Mouse (Mus musculus) limb, embryonic 13.5 days (tissue): Measurements from ENCODE around the gene Gm5965. TPM values are rescaled to one million over a fixed set of nuclear protein-coding genes. Genes with fewer than 3 reads are reported as not detected.
"Not testable (repeated sequence)": the region's sequence is repeated elsewhere in the genome, so short reads cannot be mapped to it uniquely, and the experiment has no call there.

Experiments
- ATAC-seq: fragments of 200-750 bp; cut with Nextera tagmentation; 2 replicates; pipeline ENCODE4 v1.8.0; 2017; ENCODE audit warnings: low read depth, moderate number of reproducible peaks, moderate TSS enrichment; ENCODE audit not compliant: low FRiP score
- H3K27ac ChIP-seq: fragments of 300-500 bp; sonication (generic); 2 replicates; pipeline ENCODE4 v1.5.1; 2015; ENCODE audit warnings: inconsistent platforms, mild to moderate bottlenecking, moderate library complexity
- H3K27me3 ChIP-seq: fragments of 300-500 bp; sonication (generic); 2 replicates; pipeline ENCODE4 v1.6.1; 2015; ENCODE audit warnings: mild to moderate bottlenecking, inconsistent platforms
- H3K36me3 ChIP-seq: fragments of 300-500 bp; sonication (generic); 2 replicates; pipeline ENCODE4 v1.6.1; 2015; ENCODE audit warnings: inconsistent platforms, mild to moderate bottlenecking, moderate library complexity
- H3K4me1 ChIP-seq: fragments of 300-500 bp; sonication (generic); 2 replicates; pipeline ENCODE4 v1.6.1; 2015; ENCODE audit warnings: inconsistent platforms
- H3K4me2 ChIP-seq: fragments of 300-500 bp; sonication (generic); replicated peaks from 2 replicates; pipeline ENCODE4 v1.6.1; 2015; ENCODE audit warnings: inconsistent platforms, mild to moderate bottlenecking, moderate library complexity
- H3K4me3 ChIP-seq: fragments of 300-500 bp; sonication (generic); 2 replicates; pipeline ENCODE4 v1.5.1; 2015; ENCODE audit warnings: moderate library complexity, mild to moderate bottlenecking, inconsistent platforms
- H3K9ac ChIP-seq: fragments of 300-500 bp; sonication (generic); 2 replicates; pipeline ENCODE4 v1.6.1; 2015; ENCODE audit warnings: mild to moderate bottlenecking, inconsistent platforms
- H3K9me3 ChIP-seq: fragments of 300-500 bp; sonication (generic); 2 replicates; pipeline ENCODE4 v1.6.1; 2016; ENCODE audit warnings: inconsistent platforms
- WGBS: fragments of 180-500 bp; shearing (Covaris S2); methylation state at CpG from one replicate; pipeline ENCODE4 v1.1.7; 2015; 5-methylcytosine and 5-hydroxymethylcytosine counted together
- polyA plus RNA-seq: library from polyadenylated mRNA; unstranded; fragments of >200 nt; fragmentation: Nextera tagmentation; extraction: Ambion mirVana; gene quantifications from 2 replicates; pipeline ENCODE4 v1.2.1, GENCODE M21; 2015

The Gm5965 gene
- polyA plus RNA-seq = not detected in 2 replicates

DNA sequence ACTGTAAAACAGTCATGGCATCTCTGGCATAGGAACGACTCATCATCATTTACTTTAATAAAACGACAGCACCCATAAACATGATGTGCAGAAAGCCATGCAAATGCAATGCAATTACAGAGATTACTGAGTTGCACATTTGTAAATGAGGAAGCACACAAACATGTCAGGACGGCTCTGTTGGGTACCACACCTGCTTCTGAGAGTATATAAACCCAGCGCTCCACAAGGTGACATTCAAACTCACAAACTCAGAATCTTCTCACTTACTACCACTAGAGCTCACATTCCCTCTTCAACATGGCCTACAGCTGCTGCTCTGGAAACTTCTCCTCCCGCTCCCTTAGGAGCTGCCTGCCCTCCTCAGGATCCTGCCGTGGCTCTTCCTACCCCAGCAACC is at the start of gene Gm5965:
Gene Gm5965 (plus strand): TSS at position 301 of the 400 bp plus-strand sequence.
- ATAC-seq = no peak

DNA sequence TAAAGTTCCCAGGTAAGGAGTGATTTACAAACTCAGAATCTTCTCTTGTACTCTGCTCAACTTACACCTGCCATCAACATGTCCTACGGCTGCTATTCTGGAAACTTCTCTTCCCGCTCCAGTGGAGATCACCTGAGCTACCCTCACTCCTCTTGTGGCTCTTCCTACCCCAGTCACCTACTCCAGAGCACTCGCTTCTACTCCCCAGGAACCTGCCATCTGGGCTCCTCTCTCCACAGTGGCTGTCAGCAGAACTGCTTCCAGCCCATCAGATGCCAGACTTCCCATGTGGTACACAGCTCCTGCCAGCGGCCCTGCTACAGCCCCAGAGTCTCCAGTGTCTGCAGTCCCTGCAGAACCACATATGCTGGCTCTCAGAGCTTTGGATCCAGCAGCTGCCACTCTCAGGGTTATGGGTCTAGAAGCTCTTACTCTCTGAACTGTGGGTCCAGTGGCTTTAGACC is 48.9 kb upstream of the Gm5965 start, which contains the start of gene Krtap13-1:
Gene Krtap13-1 (plus strand): TSS at position 51 of the 464 bp plus-strand sequence.
- Histone ChIP-seq H3K27me3 (no peaks in the 10 kb centered on the region), H3K9ac (no peak within 1 kb of the TSS), H3K4me2 (no peak within 1 kb of the TSS), H3K4me1 (no peaks in the 10 kb centered on the region), H3K9me3 (no peaks in the 10 kb centered on the region), H3K4me3 (no peak within 1 kb of the TSS), H3K36me3 (no peaks in the 10 kb centered on the region), H3K27ac (no peak within 1 kb of the TSS)
- WGBS = 70% methylated on average over 4 of the region's 4 CpGs
- ATAC-seq = no peak

More for the DNA sequence above, at the start of gene Gm5965:
- Histone ChIP-seq H3K36me3 (no peaks in the 10 kb centered on the region), H3K27me3 (no peaks in the 10 kb centered on the region), H3K27ac (no peak within 1 kb of the TSS), H3K4me1 (no peaks in the 10 kb centered on the region), H3K4me2 (no peak within 1 kb of the TSS), H3K9ac (no peak within 1 kb of the TSS), H3K4me3 (no peak within 1 kb of the TSS), H3K9me3 (no peaks in the 10 kb centered on the region)
- 86% methylated on average over 6 of the region's 6 CpGs for WGBS

DNA sequence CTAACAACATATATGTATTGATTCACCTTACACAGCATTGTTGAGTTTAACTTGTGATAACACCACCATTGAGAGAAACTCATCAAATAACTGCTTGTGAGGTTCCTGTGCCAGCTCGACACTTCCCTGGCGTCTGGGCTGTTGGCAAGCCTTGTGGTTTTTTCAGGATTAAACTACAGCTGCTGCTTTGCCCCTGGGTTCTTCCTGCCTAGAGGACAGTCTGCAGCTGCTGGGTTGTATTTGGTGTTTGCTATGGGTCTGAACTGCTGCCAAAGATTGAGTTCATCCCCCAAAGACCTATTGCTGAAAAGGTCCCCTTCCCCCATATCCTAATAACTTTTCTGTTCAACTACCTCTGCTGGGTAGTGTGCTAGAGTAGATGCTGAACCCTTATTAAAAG is 42.3 kb upstream of the Gm5965 start:
- Histone ChIP-seq H3K36me3 (no peaks in the 10 kb centered on the region), H3K9me3 (no peaks in the 10 kb centered on the region), H3K9ac (no peak overlapping the region), H3K27ac (no peak overlapping the region), H3K27me3 (no peaks in the 10 kb centered on the region), H3K4me2 (no peak overlapping the region), H3K4me1 (no peaks in the 10 kb centered on the region; the same call in 1 of the 2 replicates), H3K4me3 (no peak overlapping the region)
- peak; percentile 73; the same call in 1 of the 2 replicates for ATAC-seq
- WGBS = 68% methylated on average over 2 of the region's 2 CpGs

DNA sequence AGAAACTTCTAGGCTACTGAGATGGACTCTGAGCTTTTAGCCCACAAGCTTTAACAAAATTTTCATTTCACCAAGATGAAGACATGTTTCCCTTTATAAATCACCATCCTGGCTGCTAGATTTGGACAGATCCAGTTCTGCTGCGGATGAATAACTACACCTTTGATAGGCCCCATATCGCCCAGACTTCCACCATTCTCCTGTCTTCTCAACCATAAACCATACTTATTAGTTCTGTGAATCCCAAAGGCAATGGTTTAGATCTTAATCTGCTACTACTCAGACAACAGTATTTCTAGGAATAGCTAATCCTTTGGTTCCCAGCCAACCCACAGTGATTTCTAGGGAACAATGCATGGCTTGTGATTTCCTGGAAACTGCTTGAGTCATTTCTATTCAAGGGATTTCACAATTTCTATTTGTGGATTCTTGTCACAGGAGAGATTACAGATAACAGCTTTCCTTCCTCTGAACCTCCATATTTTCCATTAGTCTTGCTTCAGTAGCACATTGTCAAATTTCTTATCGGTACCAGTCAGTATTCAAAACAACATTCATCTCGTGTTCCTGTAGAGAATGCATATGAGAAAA is 32.9 kb upstream of the Gm5965 start:
- Histone ChIP-seq H3K27me3 (no peaks in the 10 kb centered on the region), H3K4me3 (no peak overlapping the region), H3K9me3 (no peaks in the 10 kb centered on the region), H3K27ac (no peak overlapping the region), H3K4me1 (no peaks in the 10 kb centered on the region), H3K4me2 (no peak overlapping the region), H3K36me3 (no peaks in the 10 kb centered on the region), H3K9ac (no peak overlapping the region)
- 88% methylated on average over 4 of the region's 4 CpGs for WGBS
- ATAC-seq = no peak

DNA sequence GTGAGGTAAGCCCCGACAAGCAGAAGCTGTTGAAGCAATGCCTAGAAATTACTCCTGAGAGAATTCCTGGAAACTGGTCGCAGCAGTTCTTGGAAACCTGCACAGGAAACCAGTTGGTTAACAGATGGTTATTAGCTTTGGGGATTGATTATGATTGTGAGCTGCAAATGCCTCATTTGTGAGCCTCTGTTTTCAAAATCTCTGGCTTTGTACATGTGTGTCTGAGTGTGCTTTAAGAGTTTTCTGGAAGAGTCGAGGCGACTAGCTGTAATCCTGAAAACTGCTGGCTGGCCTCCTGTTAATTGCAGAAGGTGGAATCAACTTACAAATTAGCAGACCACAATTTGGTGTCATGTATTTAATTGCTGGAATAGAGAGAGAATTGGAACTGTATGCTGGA is 29.8 kb upstream of the Gm5965 start:
- no peak overlapping the region for H3K4me3 ChIP-seq
- no peak overlapping the region for H3K9ac ChIP-seq
- H3K9me3 ChIP-seq = no peaks in the 10 kb centered on the region
- H3K4me2 ChIP-seq = no peak overlapping the region
- H3K4me1 ChIP-seq = no peaks in the 10 kb centered on the region
- no peak for ATAC-seq
- 22% methylated on average over 4 of the region's 4 CpGs for WGBS
- H3K27ac ChIP-seq = no peak overlapping the region
- no peaks in the 10 kb centered on the region for H3K36me3 ChIP-seq
- no peaks in the 10 kb centered on the region for H3K27me3 ChIP-seq

DNA sequence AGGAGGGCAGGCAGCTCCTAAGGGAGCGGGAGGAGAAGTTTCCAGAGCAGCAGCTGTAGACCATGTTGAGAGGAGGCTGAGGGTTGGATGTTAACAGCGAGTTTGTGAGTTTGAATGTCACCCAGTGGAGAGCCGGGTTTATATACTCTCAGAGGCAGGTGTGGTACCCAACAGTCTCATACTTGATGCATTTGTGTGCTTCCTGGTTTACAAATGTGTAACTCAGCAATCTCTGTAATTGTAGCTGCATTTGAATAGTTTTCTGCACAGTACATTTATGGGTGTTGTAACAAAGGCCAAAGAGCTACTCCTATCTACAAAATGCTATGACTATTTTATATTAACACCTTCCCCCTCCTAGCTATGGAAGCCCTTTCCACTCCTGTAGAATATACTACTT is 26.2 kb upstream of the Gm5965 start, which contains the start of gene Krtap13:
Gene Krtap13 (minus strand): TSS at position 101 of the 400 bp plus-strand sequence.
- H3K4me3 ChIP-seq, ATAC-seq, H3K4me2 ChIP-seq, H3K4me1 ChIP-seq, H3K27ac ChIP-seq, H3K9me3 ChIP-seq, H3K36me3 ChIP-seq, H3K9ac ChIP-seq, H3K27me3 ChIP-seq: not testable (repeated sequence)
- WGBS = 90% methylated on average over 3 of the region's 3 CpGs

DNA sequence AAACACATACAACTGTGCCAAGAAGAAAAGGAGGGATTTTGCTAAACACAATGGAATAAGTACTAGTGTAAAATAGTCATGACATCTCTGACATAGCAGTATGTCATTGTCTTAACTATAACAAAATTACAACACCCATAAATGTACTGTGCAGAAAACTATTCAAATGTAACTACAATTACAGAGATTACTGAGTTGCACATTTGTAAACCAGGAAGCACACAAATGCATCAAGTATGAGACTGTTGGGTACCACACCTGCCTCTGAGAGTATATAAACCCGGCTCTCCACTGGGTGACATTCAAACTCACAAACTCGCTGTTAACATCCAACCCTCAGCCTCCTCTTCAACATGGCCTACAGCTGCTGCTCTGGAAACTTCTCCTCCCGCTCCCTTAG is 19.1 kb upstream of the Gm5965 start, which contains the start of gene 2310034C09Rik:
Gene 2310034C09Rik (plus strand): TSS at position 301 of the 400 bp plus-strand sequence.
- H3K9ac ChIP-seq, H3K4me1 ChIP-seq, H3K27ac ChIP-seq, ATAC-seq, H3K36me3 ChIP-seq, H3K9me3 ChIP-seq, H3K27me3 ChIP-seq, H3K4me2 ChIP-seq, H3K4me3 ChIP-seq: not testable (repeated sequence)
- WGBS = 90% methylated on average over 3 of the region's 3 CpGs

DNA sequence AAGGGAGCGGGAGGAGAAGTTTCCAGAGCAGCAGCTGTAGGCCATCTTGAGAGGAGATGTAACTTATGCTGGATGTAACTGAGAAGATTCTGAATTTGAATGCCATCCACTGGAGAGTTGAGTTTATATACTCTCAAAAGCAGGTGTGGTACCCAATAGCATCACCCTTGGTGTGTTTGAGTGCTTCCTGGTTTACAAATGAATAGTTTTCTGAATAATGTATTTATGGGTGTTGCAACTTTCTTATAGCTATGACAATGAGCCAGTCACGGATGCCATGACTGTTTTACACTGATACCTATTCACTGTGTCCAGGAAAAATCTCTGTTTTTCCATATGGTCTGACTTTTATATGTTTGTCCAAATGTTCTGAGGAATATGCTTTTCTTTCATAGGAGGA is 3.6 kb upstream of the Gm5965 start, which contains the start of gene 2310057N15Rik:
Gene 2310057N15Rik (minus strand): TSS at position 101 of the 400 bp plus-strand sequence.
- H3K9ac ChIP-seq = no peak within 1 kb of the TSS
- H3K27ac ChIP-seq = no peak within 1 kb of the TSS
- no peak for ATAC-seq
- H3K36me3 ChIP-seq = no peaks in the 10 kb centered on the region
- H3K4me1 ChIP-seq = no peaks in the 10 kb centered on the region
- H3K27me3 ChIP-seq = no peaks in the 10 kb centered on the region
- H3K4me3 ChIP-seq = no peak within 1 kb of the TSS
- 84% methylated on average over 2 of the region's 2 CpGs for whole genome bisulfite sequencing
- no peaks in the 10 kb centered on the region for H3K9me3 ChIP-seq
- no peak within 1 kb of the TSS for H3K4me2 ChIP-seq

DNA sequence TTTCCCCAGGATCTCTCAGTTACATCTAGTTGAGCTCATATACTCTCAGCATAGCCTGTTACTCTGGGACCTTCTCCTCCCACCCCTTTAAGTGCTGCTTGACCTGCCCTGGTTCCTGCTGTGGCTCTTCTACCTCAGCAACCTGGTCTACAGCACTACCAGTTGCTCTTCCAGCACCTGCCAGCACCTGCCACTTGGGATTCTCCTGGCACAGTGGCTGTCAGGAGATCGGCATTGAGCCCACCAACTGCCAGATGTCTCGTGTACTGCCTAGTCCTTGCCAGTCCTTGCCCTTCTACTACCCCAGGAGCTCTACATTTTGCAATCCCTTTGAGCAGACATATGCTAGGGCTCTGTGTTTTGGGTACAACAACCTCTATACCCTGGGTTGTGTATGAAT is 9.1 kb downstream of the Gm5965 start:
- H3K4me3 ChIP-seq = no peak overlapping the region
- no peak overlapping the region for H3K4me2 ChIP-seq
- H3K4me1 ChIP-seq = no peaks in the 10 kb centered on the region
- ATAC-seq = no peak
- H3K9ac ChIP-seq = no peak overlapping the region
- H3K27ac ChIP-seq = no peak overlapping the region
- H3K27me3 ChIP-seq = no peaks in the 10 kb centered on the region
- no peaks in the 10 kb centered on the region for H3K36me3 ChIP-seq
- 78% methylated on average over 2 of the region's 2 CpGs for WGBS
- no peaks in the 10 kb centered on the region for H3K9me3 ChIP-seq

DNA sequence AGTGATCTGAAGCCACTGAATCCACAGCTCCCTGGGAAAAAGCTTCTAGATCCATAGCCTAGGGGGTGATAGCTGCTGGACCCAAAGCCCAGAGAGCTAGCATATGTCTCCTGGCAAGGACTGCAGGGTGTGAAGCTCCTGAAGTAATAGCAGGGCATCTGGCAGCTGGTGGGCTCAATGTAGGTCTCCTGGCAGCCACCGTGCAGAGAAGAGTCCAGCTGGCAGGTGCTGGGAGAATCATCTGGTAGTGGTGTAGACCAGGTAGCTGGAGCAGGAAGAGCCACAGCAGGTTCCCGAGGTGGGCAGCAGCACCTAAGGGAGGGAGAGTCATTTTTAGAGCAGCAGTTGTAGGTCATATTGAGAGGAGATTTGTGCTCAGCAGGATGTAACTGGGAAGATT is 34.1 kb downstream of the Gm5965 start, which contains the start of gene Gm20741:
Gene Gm20741 (minus strand): TSS at position 394 of the 400 bp plus-strand sequence.
- H3K27me3 ChIP-seq = no peaks in the 10 kb centered on the region
- H3K4me3 ChIP-seq = no peak within 1 kb of the TSS
- H3K36me3 ChIP-seq = no peaks in the 10 kb centered on the region
- 80% methylated on average over 2 of the region's 2 CpGs for WGBS
- no peak within 1 kb of the TSS for H3K4me2 ChIP-seq
- no peaks in the 10 kb centered on the region for H3K9me3 ChIP-seq
- H3K4me1 ChIP-seq = no peaks in the 10 kb centered on the region
- H3K9ac ChIP-seq = no peak within 1 kb of the TSS
- no peak within 1 kb of the TSS for H3K27ac ChIP-seq
- ATAC-seq = no peak

DNA sequence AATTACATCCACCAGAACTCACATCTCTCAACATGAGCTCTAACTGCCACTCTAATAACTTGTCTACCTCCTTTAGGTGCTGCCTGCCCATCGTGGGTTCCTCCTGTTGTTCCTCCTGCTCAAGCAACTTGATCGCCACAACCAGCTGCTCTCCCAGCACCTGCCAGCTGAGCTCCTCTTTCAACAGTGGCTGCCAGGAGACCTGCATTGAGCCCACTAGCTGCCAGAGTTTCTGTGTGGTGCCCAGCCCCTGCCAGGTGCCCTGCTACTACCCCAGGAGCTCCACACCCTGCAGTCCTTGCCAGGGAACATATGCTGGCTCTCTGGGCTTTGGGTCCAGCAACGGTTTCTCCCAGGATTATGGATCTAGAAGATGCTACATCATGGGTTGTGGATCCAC is 42.4 kb downstream of the Gm5965 start, which contains the start of gene Krtap15:
Gene Krtap15 (plus strand): TSS at position 150 of the 400 bp plus-strand sequence.
- ATAC-seq = no peak
- no peak within 1 kb of the TSS for H3K27ac ChIP-seq
- no peak within 1 kb of the TSS for H3K4me3 ChIP-seq
- no peaks in the 10 kb centered on the region for H3K9me3 ChIP-seq
- H3K27me3 ChIP-seq = no peaks in the 10 kb centered on the region
- H3K9ac ChIP-seq = no peak within 1 kb of the TSS
- H3K4me2 ChIP-seq = no peak within 1 kb of the TSS
- no peaks in the 10 kb centered on the region for H3K36me3 ChIP-seq
- H3K4me1 ChIP-seq = no peaks in the 10 kb centered on the region
- WGBS = 72% methylated on average over 3 of the region's 3 CpGs

DNA sequence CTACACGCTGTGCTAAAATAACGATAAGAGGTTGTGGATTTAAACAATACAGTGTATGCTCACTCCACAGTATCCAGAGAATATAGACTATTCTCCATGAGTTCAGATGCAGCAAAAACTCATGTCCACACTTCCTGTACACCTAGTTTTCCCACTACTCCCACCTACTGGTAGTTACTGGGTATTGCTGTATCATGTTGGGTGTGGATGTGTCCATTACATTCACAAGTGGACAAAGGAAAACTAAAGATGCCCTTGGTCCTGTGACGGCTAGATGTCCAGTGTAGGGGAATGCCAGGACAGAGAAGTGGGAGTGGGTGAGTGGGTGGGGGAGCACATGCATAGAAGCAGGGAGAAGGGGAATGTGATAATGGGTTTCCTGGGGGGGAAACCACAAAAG is 46.0 kb downstream of the Gm5965 start:
- 76% methylated on average over 3 of the region's 3 CpGs for WGBS
- H3K4me2 ChIP-seq = no peak overlapping the region
- no peaks in the 10 kb centered on the region for H3K27me3 ChIP-seq
- ATAC-seq = no peak
- H3K4me1 ChIP-seq = no peaks in the 10 kb centered on the region
- no peak overlapping the region for H3K9ac ChIP-seq
- no peaks in the 10 kb centered on the region for H3K36me3 ChIP-seq
- no peak overlapping the region for H3K27ac ChIP-seq
- no peaks in the 10 kb centered on the region for H3K9me3 ChIP-seq
- no peak overlapping the region for H3K4me3 ChIP-seq
